Mouse (Mus musculus) C2C12 (cell line): Measurements from ENCODE around the gene Rufy3.

ENCODE experiments used
- CEBPB ChIP-seq: IDR thresholded peaks from one replicate; pipeline ENCODE4 v1.6.1; 2011; ENCODE audit warnings: low read depth, mild to moderate bottlenecking, control low read depth, moderate library complexity
- CTCF ChIP-seq: IDR thresholded peaks from one replicate; pipeline ENCODE4 v1.5.1; 2011; ENCODE audit not compliant: control insufficient read depth, insufficient read depth, insufficient read length
- FOSL1 ChIP-seq: IDR thresholded peaks from one replicate; pipeline ENCODE4 v1.8.0; 2011; ENCODE audit warnings: mild to moderate bottlenecking, low read length; ENCODE audit not compliant: poor library complexity, insufficient read depth, severe bottlenecking
- MAX ChIP-seq: IDR thresholded peaks from one replicate; pipeline ENCODE4 v1.6.1; 2011; ENCODE audit warnings: mild to moderate bottlenecking, control low read depth
- MYOG ChIP-seq: IDR thresholded peaks from one replicate; pipeline ENCODE4 v1.6.1; 2011; ENCODE audit not compliant: control insufficient read depth, insufficient read length; ENCODE audit errors: extremely low read depth
- USF1 ChIP-seq: IDR thresholded peaks from one replicate; pipeline ENCODE4 v1.6.1; 2011; ENCODE audit warnings: low read depth, mild to moderate bottlenecking, control low read depth, moderate library complexity

GRCm38 (mm10) chr5:88574829-88575228 lies 10.0 kb downstream of the Rufy3 start:
- TF ChIP-seq CTCF = no peak
- no peak for TF ChIP-seq CEBPB
- TF ChIP-seq USF1 = no peak
- no peak for TF ChIP-seq MAX
- no peak for TF ChIP-seq FOSL1
- TF ChIP-seq MYOG = no peak
